Mouse (Mus musculus) embryonic facial prominence, embryonic 11.5 days (tissue): Measurements from ENCODE around the gene Phyhipl. TPM values are rescaled to one million over a fixed set of nuclear protein-coding genes. Genes with fewer than 3 reads are reported as not detected.
A peak's percentile ranks its signal among the peaks of the same experiment; 100 is the strongest.

Source experiments
- ATAC-seq: fragments of 200-750 bp; cut with Nextera tagmentation; replicated peaks from 2 replicates; pipeline ENCODE4 v1.8.0; 2017; ENCODE audit warnings: low read depth; ENCODE audit not compliant: insufficient number of reproducible peaks, low FRiP score, low TSS enrichment
- DNase-seq: peaks from one replicate; pipeline ENCODE4 v3.0.0-alpha.2; 2015; ENCODE audit warnings: low spot score
- H3K27ac ChIP-seq: fragments of 300-500 bp; sonication (generic); replicated peaks from 2 replicates; pipeline ENCODE4 v1.5.1; 2014; ENCODE audit warnings: mild to moderate bottlenecking, low read depth, low read length, control low read depth
- H3K27me3 ChIP-seq: fragments of 300-500 bp; sonication (generic); 2 replicates; pipeline ENCODE4 v1.6.1; 2014; ENCODE audit warnings: mild to moderate bottlenecking, low read length, moderate library complexity, mixed read lengths; ENCODE audit not compliant: control insufficient read depth, insufficient read depth
- H3K36me3 ChIP-seq: fragments of 300-500 bp; sonication (generic); replicated peaks from 2 replicates; pipeline ENCODE4 v1.6.1; 2014; ENCODE audit warnings: low read depth, mild to moderate bottlenecking, low read length, moderate library complexity, mixed read lengths; ENCODE audit not compliant: control insufficient read depth, insufficient read depth
- H3K4me1 ChIP-seq: fragments of 300-500 bp; sonication (generic); 2 replicates; pipeline ENCODE4 v1.6.1; 2014; ENCODE audit warnings: low read length, mixed read lengths; ENCODE audit not compliant: control insufficient read depth, insufficient read depth
- H3K4me2 ChIP-seq: fragments of 300-500 bp; sonication (generic); 2 replicates; pipeline ENCODE4 v1.6.1; 2014; ENCODE audit warnings: low read depth, mild to moderate bottlenecking, control low read depth, low read length, moderate library complexity
- H3K4me3 ChIP-seq: fragments of 300-500 bp; sonication (generic); 2 replicates; pipeline ENCODE4 v1.5.1; 2014; ENCODE audit warnings: low read depth, low read length, control low read depth
- H3K9ac ChIP-seq: fragments of 300-500 bp; sonication (generic); replicated peaks from 2 replicates; pipeline ENCODE4 v1.6.1; 2014; ENCODE audit warnings: mild to moderate bottlenecking, control low read depth, low read length
- H3K9me3 ChIP-seq: fragments of 300-500 bp; sonication (generic); replicated peaks from 2 replicates; pipeline ENCODE4 v1.6.1; 2016; ENCODE audit warnings: mild to moderate bottlenecking, low read length, inconsistent platforms, mixed read lengths; ENCODE audit not compliant: control insufficient read depth
- WGBS: fragments of 180-500 bp; shearing (Covaris S2); extraction: QIAGEN DNeasy Blood & Tissue Kit; methylation state at CpG from one replicate; pipeline ENCODE4 v1.1.7; 2014; 5-methylcytosine and 5-hydroxymethylcytosine counted together
- polyA plus RNA-seq: library from polyadenylated mRNA; unstranded; fragments of >200 nt; fragmentation: Nextera tagmentation; extraction: Ambion mirVana; gene quantifications from 2 replicates; pipeline ENCODE4 v1.2.1, GENCODE M21; 2014

Phyhipl gene
- polyA plus RNA-seq, 1 experiment from 2014 or later, result 10.0 TPM

- no peaks in the 10 kb centered on the region for H3K36me3 ChIP-seq
- no peaks in the 10 kb centered on the region for H3K4me1 ChIP-seq
- H3K4me2 ChIP-seq, result no peak overlapping the region
- no peaks in the 10 kb centered on the region for H3K27me3 ChIP-seq
- 92% methylated on average over 10 of the region's 10 CpGs for WGBS
- H3K4me3 ChIP-seq, result no peak overlapping the region
- no peak overlapping the region for H3K27ac ChIP-seq
- H3K9ac ChIP-seq, result no peak overlapping the region
- no peaks in the 10 kb centered on the region for H3K9me3 ChIP-seq
- ATAC-seq, result no peak
- no peak for DNase-seq
Observed at GRCm38 (mm10) chr10:70534571-70534970, 121.2 kb downstream of the Phyhipl start.

GRCm38 (mm10) chr10:70533986-70534385, 121.8 kb downstream of the Phyhipl start:
- H3K27me3 ChIP-seq, result no peaks in the 10 kb centered on the region
- WGBS, result 90% methylated on average over 12 of the region's 12 CpGs
- ATAC-seq, result no peak

GRCm38 (mm10) chr10:70533301-70533781, 122.4 kb downstream of the Phyhipl start:
- ATAC-seq, result no peak

More at GRCm38 (mm10) chr10:70533986-70534385, 121.8 kb downstream of the Phyhipl start:
- Histone ChIP-seq H3K4me3 (no peak overlapping the region), H3K36me3 (no peaks in the 10 kb centered on the region), H3K4me1 (no peaks in the 10 kb centered on the region), H3K4me2 (no peak overlapping the region), H3K9me3 (no peaks in the 10 kb centered on the region), H3K27ac (no peak overlapping the region), H3K9ac (no peak overlapping the region)
- no peak for DNase-seq

GRCm38 (mm10) chr10:70532249-70532648, 123.5 kb downstream of the Phyhipl start:
- 89% methylated on average over 9 of the region's 9 CpGs for WGBS
- no peak overlapping the region for H3K4me3 ChIP-seq
- ATAC-seq (no peak), DNase-seq (no peak)
- H3K27me3 ChIP-seq, result no peaks in the 10 kb centered on the region
- H3K27ac ChIP-seq, result no peak overlapping the region
- H3K36me3 ChIP-seq, result no peaks in the 10 kb centered on the region
- no peaks in the 10 kb centered on the region for H3K9me3 ChIP-seq
- H3K4me1 ChIP-seq, result no peaks in the 10 kb centered on the region
- H3K4me2 ChIP-seq, result no peak overlapping the region
- H3K9ac ChIP-seq, result no peak overlapping the region

More at GRCm38 (mm10) chr10:70533301-70533781, 122.4 kb downstream of the Phyhipl start:
- no peak overlapping the region for H3K9ac ChIP-seq
- WGBS, result 75% methylated on average over 8 of the region's 8 CpGs
- no peaks in the 10 kb centered on the region for H3K27me3 ChIP-seq
- DNase-seq, result no peak
- H3K4me3 ChIP-seq, result no peak overlapping the region
- H3K27ac ChIP-seq, result no peak overlapping the region
- no peaks in the 10 kb centered on the region for H3K4me1 ChIP-seq
- H3K9me3 ChIP-seq, result no peaks in the 10 kb centered on the region
- H3K36me3 ChIP-seq, result no peaks in the 10 kb centered on the region
- no peak overlapping the region for H3K4me2 ChIP-seq

GRCm38 (mm10) chr10:70530185-70530823, 125.5 kb downstream of the Phyhipl start:
- no peak overlapping the region for H3K9ac ChIP-seq
- no peaks in the 10 kb centered on the region for H3K27me3 ChIP-seq
- H3K4me2 ChIP-seq, result no peak overlapping the region
- no peaks in the 10 kb centered on the region for H3K4me1 ChIP-seq
- ATAC-seq (no peak), DNase-seq (no peak)
- H3K36me3 ChIP-seq, result no peaks in the 10 kb centered on the region
- no peak overlapping the region for H3K27ac ChIP-seq
- no peak overlapping the region for H3K4me3 ChIP-seq
- H3K9me3 ChIP-seq, result no peaks in the 10 kb centered on the region
- 94% methylated on average over 12 of the region's 12 CpGs for WGBS

- Histone ChIP-seq H3K4me3 (peak overlapping the region; percentile 36), H3K9ac (no peak overlapping the region), H3K4me2 (peak overlapping the region; percentile 72), H3K27ac (no peak overlapping the region), H3K4me1 (peaks cover 4% of the 10 kb centered on the region; the same call in 1 of the 2 replicates), H3K27me3 (no peaks in the 10 kb centered on the region), H3K9me3 (no peaks in the 10 kb centered on the region), H3K36me3 (no peaks in the 10 kb centered on the region)
- DNase-seq (peak; percentile 53), ATAC-seq (no peak)
- WGBS, result 18% methylated on average over 5 of the region's 5 CpGs
Observed at GRCm38 (mm10) chr10:70521379-70521778, 134.4 kb downstream of the Phyhipl start.

- peaks cover 4% of the 10 kb centered on the region; the same call in 1 of the 2 replicates for H3K4me1 ChIP-seq
- peak overlapping the region; percentile 46 for H3K9ac ChIP-seq
- peak overlapping the region; percentile 72 for H3K4me2 ChIP-seq
- H3K36me3 ChIP-seq, result no peaks in the 10 kb centered on the region
- under 1% methylated on average over 38 of the region's 38 CpGs for WGBS
- H3K9me3 ChIP-seq, result no peaks in the 10 kb centered on the region
- H3K27ac ChIP-seq, result peak overlapping the region; percentile 36; the same call in 1 of the 2 replicates
- peak; percentile 86 for ATAC-seq
- peak overlapping the region; percentile 36 for H3K4me3 ChIP-seq
- DNase-seq, result peak; percentile 75
- H3K27me3 ChIP-seq, result no peaks in the 10 kb centered on the region
Observed at GRCm38 (mm10) chr10:70520143-70521131, 135.3 kb downstream of the Phyhipl start.
